Mouse (Mus musculus) kidney, adult 2 months (tissue): ENCODE results near the gene Nfib.

Source experiments
- CTCF ChIP-seq: fragments of 200-500 bp; conservative IDR thresholded peaks from 2 replicates; pipeline ENCODE4 v1.5.1; 2011; ENCODE audit warnings: low read depth, mild to moderate bottlenecking, control low read depth, low read length, moderate library complexity, mixed read lengths; ENCODE audit not compliant: insufficient read depth, insufficient read length
- POLR2A ChIP-seq: fragments of 200-500 bp; IDR thresholded peaks from one replicate; pipeline ENCODE4 v1.6.1; 2011; ENCODE audit warnings: low read depth, low read length, control low read depth

DNA sequence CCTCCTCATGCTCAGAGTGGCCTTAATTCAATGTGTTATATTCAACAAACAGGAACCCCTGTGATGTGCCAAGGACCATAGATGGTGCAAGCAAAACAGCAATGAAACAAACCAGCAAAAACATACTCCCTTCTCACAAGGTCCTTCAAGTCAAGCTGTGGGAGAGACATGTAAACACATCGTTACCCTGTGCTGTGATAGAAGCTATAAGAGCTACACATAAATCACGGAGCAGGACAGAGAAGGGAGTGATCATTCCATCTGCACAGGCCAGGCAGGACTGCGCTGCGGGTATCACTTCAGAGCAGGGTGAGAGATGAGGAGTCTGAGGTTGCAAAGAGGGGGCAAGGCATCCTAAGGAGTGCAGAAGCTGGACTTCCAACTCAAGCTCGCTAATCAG, 262.5 kb downstream of the Nfib start:
- TF ChIP-seq POLR2A (no peak), CTCF (no peak)
